Mouse (Mus musculus): ENCODE results near the gene Vps26c.
"Not testable (repeated sequence)": the region's sequence is repeated elsewhere in the genome, so short reads cannot be mapped to it uniquely, and the experiment has no call there.

The Vps26c gene

DNA sequence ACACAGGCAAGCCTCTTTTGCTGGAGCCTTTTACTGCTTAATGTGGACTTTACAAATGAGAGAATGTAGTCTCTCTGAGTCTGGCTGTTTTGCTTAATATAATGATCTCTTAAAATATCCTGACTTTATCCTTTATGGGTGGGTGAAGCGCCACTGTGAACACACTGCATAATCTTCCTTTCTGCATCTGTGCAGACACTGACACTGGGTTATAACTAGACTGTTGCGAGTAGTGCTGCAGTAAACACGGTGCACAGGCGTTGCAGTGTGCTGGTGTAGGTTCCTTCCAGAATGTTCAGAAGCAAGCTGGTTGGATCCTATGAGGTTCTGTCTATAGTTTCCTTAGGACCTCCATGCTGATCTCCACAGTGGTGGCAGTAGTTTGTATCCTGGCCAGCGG lies 37.3 kb downstream of the Vps26c start:
- DNase-seq (ENCODE audit: low read depth, low spot score) = no peak

DNA sequence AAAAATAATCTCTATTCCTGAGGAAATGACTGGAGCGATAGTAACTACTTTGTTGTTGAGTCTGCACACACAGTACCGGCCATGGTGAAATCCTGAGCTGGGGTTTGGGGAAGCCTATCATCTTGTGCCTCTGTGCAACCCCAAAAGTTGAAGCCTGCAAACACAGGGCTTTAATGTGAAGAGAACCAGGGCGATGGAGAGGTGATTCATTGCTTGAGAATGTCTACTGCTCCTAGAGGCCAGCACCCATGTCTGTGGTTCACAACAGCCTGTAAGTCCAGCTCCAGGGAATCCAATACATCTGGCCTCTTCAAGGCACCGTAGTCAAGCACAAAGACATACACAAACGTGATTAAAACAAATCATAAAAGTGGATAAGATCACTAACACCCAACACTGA lies 39.3 kb downstream of the Vps26c start:
- no peak for DNase-seq (ENCODE audit: low read depth, low spot score)

DNA sequence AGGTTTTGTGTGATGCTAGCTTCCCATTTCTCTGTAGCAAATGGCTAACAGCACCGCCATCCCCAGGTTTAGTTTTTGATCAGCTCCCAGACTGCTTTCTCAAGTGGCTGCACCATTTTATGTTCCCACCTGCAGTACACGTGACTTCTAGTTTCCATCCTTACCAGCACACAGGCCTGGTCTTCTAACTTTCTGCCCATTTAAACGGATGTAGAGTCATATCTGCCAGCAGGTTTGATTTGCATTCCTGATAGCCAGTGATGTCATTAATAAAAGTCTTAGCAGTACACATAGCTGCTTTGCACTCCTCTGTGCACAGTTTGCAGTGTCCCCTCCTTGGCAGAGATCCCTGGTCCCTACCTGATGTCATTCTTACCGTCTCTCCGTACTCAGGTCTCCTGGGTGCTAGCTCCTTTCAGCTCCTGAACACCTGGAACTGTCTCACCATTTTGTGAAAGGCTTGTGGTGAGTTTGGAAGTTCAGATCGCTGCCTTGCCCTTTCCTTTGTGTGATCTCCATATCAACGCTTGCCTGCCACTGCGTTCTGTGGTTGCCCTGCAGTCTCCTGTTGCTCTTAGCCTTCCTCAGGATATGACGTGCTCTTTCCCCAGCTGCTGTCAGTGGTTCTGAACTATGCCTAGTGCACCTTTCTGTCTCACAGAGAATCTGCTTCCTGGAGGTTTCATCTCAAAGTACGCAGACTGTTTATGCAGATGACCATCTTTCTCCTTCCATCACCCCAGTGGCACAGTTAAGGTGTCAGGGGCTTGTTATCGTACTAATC lies 41.7 kb downstream of the Vps26c start:
- no peak for DNase-seq (ENCODE audit: low read depth, low spot score)

DNA sequence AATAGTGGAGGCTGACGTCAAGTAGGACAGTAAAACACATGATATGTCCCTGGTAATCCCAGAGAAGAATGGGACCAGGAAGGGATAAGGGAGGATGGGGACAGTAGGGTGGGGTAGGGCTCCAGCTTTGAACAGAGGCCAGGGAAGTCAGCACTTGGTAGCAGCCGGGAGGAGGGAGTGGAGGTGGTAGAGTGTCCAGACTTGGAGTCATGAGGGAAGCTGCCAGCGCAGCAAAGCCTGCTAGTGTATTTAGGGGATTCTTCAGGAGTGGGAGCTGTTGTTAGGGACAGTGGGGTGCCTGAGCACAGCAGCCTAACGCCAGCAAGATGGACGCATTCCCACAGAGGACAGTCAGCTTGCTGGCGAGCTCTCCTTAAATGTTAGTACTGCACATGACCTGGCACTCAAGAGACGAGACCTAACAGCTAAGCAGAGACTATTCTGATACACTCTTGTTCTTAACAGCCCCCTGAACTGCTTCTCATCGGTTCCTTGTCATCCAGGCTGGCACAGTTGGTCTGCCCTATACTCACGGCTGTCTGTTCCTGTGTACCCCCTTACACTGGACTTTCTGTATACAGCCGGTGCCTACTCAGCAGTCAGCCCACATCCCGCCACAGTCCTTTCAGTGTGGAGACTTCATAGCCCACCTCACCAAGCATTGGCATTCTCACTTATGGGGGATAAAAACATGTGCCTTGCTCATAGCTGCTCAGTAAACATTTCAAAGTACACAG lies 53.4 kb downstream of the Vps26c start:
- DNase-seq (ENCODE audit: low read depth, low spot score) = no peak

DNA sequence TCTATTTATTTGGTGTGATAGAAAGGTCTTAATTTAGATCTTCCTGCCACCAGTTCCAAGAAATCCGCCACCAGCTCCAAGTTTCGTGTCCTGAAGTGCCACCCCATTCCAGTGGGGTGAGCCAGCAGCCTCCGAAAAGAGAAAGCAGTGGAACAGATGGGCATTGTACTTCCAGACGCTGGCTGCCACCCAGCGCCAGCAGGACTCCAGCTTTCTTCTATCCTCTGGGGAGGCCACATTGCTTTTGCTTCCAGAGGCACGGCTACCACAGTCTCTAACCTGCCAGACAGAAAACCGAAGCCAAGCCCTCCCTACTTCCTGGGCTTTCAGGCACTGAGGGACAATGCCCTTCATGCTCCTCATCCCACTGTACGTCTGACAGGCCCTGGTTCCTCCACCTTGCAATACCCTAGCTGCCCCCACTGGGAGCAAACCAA lies 54.1 kb downstream of the Vps26c start:
- no peak for DNase-seq (ENCODE audit: low read depth, low spot score)

DNA sequence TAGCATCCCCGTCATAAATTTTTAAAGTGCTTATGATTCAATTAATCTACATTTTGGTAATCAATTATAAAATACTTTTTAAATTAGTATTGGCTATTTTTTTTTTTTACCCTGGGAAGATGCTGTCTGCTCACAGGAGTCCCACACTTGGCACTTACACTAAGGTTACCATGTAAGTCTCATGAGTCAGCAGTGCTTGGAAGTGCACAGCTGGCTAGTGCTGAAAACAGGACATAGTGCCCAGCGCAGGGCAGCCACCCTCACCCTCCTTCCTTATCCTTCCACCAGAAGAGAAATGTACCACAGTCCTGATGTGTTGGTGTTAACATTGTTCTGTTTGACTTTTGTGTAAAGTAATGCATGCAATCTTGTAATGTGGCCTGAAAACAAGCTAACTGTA lies 58.2 kb downstream of the Vps26c start:
- no peak for DNase-seq (ENCODE audit: low read depth, low spot score)

DNA sequence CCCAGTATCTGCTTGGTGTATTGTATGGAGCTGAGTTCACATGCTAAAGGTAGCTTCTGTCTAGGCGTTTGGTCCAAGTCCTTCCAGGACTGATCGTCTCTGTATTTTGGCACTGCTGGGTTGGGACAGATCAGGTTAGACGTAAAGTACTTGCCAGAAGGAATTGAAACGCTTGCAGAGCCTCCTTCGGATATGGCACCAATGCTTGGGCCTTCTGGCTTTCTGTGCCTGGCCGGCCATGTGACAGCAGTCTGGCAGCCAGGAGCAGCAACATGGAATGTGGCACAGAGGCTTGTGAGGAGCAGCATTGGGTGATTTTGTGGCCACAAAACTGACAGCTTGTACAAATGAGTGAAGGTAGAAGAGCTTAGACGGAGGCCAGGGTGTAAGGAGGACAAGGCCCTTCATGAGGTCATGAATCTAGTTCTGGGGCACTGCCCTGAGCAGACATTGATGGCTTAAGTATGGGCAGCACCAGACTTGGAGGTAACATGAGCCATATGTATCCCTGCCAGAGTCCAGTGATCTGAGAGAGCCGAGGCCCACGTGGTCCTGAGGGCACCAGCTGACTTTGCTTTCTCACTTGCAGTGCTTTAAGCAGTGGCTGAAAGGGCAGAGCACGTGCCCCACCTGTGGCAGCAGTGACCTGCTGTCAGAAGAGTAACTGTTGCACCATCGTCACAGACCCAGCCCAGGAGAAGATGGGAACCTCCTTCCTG lies 59.1 kb downstream of the Vps26c start:
- no peak for DNase-seq (ENCODE audit: low read depth, low spot score)

DNA sequence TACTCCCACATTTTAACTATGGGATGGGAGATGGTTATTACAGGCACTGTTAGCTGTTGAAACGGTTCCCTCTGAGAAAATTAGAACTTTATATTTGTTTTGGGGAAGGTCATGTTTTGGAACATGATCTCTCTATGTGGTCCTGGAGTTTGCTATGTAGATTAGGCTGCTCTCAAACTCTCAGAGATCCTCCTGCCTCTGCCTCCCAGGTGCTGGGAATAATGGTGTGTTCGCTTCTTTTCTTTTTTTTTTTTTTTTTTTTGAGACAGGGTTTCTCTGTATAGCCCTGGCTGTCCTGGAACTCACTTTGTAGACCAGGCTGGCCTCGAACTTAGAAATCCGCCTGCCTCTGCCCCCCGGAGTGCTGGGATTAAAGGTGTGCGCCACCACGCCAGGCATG lies 60.3 kb downstream of the Vps26c start:
- not testable (repeated sequence) for DNase-seq (ENCODE audit: low read depth, low spot score)

DNA sequence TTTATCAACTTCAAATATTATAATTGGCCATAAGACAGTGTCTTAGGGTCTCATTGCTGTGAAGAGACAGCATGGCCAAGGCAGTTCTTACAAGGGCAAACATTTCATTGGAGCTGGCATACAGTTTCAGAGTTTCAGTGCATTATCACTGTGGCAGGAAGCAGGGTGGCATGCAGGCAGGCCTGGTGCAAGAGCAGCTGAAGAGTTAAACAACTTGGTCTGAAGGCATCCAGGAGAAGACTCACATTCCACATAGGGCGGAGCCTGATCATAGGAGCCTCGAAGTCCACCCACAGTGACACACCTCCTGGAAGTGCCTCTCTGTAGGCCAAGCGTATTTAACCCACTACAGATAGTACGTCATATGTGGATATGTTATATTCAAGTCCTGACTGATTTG lies 60.7 kb downstream of the Vps26c start:
- DNase-seq (ENCODE audit: low read depth, low spot score) = no peak

DNA sequence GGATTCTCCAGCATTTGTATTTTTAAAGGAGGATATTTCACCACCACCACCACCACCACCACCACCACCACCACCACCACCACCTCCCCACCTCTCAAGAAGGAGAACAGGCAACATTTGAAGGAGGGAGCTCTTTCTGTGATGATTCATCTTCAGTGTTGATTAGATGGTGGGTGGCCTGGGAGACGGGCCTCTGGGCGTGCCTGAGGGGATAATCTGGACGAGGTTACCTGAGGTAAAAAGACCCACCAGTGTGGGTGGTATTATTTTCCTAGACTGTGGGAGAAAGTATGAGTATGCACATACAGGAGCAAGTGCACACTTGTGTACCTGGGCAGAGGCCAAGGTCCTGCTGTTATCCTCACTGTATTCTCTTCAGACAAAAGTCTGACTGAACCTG lies 62.6 kb downstream of the Vps26c start:
- no peak for DNase-seq (ENCODE audit: low read depth, low spot score)

DNA sequence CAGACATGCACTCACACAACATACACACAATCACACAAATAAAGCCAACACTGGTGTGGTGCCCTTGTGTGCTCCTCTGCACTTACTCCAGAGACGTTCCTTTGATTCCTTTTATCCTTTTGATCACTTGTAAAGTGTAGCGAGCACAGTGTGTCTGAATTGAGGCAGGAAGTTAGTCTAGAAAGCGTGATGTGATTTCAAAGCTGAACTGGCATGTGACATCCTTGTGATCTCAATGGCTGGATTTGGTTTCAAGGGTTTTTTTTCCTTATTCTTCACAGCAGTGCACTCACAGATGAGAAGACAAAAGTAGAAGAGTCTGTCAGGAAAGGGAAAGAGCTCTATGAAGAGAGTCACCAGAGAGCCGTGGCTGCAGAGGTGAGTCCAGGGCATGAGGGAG lies 72.5 kb downstream of the Vps26c start:
- no peak for DNase-seq (ENCODE audit: low read depth, low spot score)

DNA sequence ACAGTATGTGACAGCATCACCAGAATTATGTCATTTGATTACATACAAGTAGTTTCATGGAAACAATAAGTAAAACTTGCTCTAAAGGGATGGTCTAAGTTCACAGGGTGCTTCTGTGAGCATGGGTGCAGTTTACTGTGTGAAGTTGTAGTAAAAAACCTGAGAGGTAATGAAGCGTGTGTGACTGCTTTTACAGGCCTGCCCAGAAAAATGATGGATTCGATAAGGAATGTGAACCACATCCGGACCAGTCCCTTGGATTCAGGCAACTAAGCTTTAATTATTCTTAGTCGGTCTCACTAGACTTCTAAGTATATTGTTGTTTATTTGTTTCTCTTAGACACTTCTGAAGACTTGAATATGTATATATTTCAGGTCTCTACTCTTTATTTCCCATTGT lies 73.9 kb downstream of the Vps26c start:
- no peak for DNase-seq (ENCODE audit: low read depth, low spot score)

DNA sequence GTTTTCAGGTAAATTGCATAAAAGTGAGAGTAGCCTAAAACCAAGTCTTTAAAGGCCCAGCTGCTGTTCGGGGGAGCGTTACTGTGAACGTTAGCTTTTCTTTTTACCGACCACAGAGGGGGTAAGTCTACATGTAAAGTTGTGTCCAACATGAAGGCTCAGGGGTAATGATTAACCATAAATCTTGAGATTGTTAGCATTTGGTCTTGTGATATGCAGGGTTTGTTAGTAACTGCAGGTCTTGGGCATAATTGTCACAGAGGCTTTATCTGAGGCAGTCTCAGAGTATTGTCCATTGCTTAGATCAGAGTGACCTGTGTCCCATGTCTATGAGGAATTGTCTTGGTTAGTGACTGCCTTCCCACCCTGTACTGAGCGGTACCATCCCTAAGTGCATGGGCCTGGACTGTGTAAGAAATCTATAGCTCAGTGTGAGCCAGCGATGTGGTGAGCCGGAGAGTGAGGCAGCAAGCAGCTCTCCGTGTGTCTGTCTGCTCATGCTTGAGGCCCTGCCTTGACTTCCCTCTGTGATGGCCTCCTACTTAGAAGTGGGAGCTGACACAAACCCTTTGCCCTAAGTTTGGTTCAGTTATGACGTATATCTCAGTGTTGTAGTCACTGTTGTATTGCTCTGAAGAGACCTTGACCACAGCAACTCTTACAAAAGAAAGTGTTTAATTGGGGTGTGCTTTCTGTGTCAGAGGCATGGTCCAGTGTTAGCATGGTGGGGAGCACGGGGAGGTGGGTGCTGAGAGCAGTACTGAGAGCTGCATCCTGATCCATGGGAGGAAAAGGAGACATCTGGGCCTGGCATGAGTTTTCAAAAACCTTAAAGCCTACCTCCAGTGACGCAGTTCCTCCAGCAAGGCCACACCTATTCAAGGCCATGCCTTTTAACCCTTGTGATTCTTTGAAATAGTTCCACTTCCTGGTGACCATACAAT lies 74.8 kb downstream of the Vps26c start:
- DNase-seq (ENCODE audit: low read depth, low spot score) = no peak

DNA sequence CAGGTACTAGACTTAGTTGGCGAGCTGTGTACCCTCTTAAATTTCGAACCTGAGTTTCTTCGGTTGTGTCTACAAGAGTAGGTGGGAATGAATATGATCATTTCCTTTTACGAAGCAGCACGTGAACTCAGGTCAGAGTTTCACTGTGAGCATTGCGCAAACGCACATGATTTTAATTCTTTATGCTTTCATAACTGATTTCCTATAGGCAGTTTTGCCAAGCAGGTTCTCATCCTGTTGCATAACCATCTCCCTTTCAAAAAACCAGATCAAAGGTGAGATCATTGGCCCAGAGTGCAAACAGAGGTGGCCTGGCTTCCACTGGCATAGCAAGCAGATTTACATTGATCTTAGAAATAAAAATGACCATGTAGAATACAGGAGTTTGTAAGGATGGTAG lies 77.0 kb downstream of the Vps26c start:
- no peak for DNase-seq (ENCODE audit: low read depth, low spot score)

DNA sequence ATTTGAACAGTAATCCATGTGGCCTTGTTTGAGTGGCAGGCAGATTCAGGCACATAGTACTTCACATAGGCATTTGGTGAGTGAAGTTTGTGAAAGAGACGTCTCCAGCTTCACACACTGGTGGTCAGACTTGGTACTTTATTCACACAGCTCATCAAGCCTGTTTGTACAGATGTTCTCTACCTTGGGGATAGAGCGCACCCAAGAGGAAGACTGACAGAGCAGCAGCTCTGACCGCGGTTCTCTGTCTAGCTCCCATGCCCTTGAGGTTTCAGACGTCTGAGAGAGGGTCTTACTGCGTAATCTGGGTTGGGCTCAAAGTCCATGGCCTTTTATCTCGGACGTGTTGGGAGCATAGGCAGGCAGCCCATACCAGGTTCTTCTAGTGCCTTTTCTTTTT lies 77.5 kb downstream of the Vps26c start:
- no peak for DNase-seq (ENCODE audit: low read depth, low spot score)
